Mouse (Mus musculus) adrenal gland, postnatal 25 days (tissue): ENCODE results near the gene Vtcn1. TPM values are rescaled to one million over a fixed set of nuclear protein-coding genes. Genes with fewer than 3 reads are reported as not detected.
"Not testable (repeated sequence)": the region's sequence is repeated elsewhere in the genome, so short reads cannot be mapped to it uniquely, and the experiment has no call there.

Experiments used
- DNase-seq: peaks from one replicate; pipeline ENCODE4 v3.0.0; 2021; ENCODE audit warnings: mixed read lengths
- long read RNA-seq: library from polyadenylated mRNA; stranded (forward); transcript quantifications from one replicate; pipeline ENCODE4 v2.0.0, GENCODE M21; 2021
- total RNA-seq: library from RNA; stranded (reverse); gene quantifications from 2 replicates; pipeline ENCODE4 v1.2.3, GENCODE M21; 2021

Gene Vtcn1
- total RNA-seq: 0.71 TPM in 1 of 2 replicates, not detected in the other
- long read RNA-seq: 0 reads

DNA sequence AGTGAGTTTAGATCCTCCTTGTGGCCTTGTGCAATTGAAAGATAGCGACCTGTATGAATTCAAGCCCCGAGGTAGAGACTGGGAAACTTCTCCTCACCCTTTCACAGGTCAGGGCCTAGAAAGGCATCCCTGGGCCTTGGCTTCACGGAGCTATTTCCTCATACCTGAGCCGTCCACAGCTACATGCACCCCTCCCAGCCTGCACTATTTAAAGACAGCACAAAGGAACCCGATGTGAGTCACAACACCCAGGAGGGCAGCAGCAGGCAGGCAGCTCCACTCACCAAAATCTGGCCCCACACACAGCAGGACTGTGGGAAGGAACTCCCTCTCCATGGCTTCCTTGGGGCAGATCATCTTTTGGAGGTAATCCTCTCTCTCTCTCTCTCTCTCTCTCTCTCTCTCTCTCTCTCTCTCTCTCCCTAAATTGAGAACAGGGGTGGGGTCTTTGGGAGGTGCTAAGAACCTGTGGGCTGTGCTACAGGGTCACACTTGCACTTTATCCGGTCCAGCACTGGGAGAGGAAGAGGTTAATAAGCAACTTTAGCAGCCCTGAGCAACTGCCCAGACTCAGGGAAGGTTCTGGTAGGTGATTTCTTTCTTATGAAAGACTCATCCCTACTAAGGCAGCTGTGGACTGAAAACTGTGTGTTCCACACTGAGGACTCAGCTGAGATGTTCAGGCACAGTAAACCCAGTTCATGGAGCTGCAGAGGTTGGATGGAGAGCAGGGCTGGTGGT is at the start of gene Vtcn1:
TSS of gene Vtcn1 (plus strand) at position 235 of the 741 bp plus-strand sequence.
- no peak for DNase-seq

DNA sequence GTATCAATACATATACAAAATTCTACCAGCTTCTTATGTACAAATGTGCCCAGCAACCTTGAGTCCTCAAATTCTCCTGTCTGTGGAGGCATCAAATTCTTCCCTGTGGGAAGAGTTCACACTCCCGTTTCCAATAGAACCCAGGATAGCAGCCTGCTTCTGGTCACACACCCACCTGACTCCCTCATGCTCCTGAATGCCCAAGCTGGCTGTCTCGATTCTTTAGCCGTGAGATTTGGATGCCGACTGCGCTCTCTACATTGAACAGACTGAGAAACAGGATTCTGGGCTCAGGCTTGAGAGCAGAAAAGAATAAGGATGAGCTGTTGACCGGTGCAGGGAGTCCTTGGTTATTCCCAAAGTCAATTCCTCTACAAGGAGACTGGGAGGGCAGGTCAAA is 48.3 kb upstream of the Vtcn1 start:
- no peak for DNase-seq

DNA sequence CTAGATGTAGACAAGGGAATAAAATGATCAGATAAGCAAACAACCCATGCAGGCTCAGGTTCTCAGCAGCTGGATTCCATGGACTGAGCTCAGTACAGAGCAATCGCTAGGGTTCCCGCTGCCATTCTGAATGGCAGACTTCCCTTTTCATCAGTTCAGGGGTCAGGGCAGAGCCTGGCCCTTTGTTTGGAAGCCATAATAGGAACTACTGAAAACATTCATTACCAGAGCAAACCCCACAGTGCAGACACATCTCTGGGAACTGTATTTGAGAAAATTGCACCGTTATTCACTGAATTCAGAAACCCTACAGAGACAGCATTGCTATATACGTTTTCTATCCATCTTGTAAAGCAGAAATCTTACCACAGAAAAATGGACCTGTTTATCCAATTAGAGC is 47.7 kb upstream of the Vtcn1 start:
- no peak for DNase-seq

DNA sequence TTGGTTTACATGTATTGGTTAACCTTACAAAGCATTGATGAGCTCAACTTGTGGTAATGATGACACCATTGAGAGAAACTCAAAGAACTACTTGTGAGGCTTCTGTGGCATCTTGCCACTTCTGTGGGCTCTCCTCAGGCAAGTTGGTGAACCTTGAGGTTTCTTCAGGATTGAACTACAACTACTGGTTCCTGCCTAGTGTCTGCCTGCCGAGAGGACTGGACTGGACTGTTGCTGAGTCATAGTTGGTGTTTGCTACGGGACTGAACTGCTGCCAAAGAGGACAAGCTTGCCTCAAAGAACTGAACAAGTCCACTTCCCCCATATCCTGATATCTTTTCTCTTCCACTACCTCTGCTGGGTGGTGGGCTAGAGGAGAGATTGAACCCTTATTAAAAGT is 39.2 kb upstream of the Vtcn1 start:
- no peak for DNase-seq

DNA sequence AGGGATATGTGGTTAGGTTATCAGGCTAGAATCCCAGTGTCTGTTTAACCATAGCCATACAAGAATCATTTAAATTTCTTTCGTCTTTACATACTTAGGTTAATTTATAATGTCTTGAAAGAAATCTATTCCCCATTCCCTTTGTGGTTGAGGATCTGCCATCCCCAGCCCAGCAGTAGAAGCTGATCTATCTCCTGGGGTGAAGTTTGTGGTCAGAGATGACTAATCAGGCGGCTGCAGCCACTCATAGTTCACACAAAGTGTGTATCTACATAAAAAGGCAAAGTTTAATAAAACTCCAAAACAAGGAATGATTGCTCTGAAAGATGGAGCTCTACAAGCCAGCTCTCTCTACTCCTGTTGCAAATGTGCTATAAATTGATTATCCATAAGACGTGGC is 33.6 kb upstream of the Vtcn1 start:
- no peak for DNase-seq

DNA sequence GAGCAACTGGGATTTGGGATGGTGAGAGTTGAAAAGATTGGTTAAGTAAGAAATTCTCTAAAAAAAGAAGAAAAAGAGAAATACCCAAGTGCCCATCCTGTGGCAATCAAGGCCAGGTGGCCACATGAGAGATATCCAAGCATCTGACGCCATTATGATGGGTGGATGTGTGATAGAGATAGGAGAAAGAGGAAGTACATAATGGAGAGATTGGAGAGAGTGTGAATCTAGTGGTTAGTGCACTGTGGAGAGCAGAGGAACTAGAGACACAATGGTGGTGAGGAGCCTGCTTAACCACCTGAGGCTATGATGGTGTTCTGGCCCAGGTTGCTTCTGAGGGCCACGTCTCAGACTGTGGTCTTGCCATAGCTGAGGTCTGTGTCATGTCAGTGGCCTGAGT is 31.9 kb upstream of the Vtcn1 start:
- no peak for DNase-seq

DNA sequence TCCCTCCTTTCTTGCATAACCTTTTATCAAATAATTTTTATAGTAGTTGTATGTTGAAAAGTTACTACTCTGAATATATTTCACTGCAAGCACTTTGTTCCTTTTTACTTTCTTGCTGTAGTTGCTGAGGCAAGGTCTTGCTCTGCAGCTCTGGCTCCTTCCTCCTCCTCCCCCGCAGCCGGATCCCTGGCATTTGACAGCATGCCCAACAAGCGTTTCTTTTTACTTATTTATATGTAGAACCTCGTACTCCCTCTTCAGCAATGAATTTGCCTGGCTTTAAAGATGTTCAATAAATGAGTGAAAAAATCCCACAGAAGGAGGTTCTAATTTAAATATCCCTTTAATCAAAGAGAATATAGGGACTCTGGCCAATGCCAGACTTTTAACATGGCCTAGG is 28.7 kb upstream of the Vtcn1 start:
- DNase-seq: no peak

DNA sequence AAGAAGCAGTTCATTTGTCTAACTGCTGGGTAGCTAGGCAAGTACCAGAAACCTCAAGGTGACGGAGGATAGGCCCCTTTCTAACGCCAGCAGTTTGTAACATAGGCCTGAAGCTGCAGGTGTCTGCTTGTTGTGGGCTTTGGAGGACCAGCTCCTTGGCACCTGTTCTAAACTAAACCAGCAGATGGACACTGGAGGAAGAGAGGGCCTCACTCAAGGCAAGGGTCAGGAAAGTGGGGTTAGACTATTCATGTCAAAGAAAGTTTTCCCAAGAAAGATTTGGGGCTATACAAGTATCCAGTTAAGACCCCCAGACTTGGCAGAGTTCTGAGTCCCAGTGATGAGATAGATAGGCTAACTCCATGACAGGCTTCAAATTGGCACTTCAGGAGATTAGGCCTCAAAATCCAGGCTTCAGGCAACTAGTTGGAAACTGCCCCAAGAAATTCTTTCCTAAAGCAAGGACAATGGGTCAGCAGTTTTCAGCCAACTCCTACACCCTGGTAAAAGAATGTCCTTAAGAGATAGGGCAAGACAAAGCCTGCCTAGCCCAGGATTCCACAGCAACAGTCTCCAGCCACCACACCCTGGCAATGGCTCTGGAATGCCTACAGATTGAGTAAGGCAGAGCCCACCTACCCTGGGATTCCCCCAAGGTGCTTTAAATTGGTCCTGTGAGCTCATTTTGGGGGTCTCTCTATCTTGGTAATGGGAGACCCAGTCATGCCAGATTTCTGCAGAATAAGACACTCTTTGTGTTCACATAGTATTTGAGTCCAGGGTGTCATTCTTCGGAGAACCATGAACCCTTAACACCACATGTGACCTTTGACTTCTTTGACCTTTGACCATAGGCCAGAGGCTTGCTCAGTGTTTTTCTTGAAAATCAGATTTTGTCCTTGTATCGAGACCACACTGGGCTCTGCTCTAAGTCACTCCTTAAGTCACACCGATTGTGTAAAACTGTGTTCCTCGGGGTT is 27.8 kb upstream of the Vtcn1 start:
- DNase-seq: no peak

DNA sequence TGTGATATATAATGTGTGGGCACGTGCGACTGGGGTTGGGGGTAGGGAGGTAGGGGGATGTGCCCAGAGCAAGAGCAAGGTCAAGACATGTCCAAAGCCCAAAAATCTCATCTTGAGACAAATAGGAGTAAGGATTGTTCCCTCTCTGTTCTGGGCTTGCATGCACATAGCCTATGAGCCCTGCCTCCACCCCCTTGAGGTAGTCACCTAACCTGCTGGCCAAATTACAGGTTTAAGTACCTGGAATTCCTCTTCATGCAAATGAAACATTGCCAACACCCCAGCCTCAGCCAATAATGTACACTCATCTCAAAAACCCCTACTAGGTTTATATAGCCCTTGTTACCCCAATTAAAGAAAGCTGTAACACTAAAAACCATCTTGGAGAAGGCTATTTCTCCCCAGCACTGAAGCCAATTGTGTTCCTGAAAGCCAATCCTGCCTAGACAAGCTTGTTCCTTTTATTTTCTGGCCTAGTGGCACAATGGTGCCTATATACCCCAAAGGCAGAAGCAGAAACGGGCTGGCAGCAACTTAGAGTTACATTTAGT is 26.3 kb upstream of the Vtcn1 start:
- DNase-seq: no peak

DNA sequence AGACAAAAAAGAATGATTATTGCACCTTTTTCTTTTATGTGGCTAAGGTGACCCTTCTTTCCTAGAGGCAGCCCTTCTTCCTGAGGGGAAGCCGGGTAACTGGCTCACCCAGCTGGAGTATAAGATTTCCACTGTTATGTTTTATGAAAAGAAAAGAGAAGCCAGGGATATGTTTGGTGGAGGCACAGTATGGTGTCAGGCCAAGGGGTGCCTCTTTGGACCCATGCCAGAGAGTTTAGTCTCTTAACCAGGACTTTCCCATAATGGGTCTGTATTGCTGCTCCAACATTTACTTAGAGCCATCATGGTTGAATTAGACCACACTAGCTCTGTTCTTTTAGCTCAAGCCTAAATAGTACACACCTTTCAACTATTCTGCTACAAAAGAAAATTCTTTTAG is 20.3 kb upstream of the Vtcn1 start:
- DNase-seq: no peak

DNA sequence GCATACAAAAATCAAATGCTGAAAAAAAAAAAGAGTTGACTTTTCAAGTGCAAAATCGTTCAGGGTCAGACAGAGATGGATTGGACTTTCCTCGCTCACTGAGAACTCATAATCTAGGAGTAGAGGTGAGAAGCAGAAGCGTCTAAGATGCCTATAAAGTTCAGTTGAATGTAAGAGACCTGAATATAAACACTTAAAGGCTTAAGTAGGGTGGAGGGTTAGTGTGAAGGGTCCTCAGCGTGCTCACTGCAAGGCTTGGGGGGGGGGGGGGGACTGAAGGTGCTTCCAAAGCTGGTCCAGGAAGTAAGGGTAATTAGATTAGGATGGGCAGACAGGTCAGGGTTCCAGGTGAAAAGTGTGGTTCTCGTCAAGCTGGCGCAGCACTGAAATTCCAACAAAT is 19.3 kb upstream of the Vtcn1 start:
- DNase-seq: no peak

DNA sequence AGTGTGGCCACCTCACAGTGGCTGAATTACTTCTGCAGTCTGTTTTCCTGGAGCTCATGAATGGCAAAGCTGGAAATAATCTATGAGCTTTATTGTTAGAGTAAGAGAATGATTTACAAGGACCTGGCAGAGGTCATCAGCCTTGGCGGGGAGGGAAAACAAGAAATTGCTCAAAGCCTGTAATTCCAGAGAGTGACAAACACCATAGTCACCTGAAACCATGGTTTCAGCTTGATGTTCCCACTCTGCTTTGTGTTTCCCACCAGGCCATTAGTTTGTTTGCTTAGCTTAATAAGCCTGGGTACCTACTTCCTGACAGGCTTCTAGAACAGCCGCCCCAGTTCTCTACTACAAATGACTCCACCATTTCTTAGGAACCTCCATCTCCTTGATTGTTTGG is 14.8 kb upstream of the Vtcn1 start:
- DNase-seq: no peak

DNA sequence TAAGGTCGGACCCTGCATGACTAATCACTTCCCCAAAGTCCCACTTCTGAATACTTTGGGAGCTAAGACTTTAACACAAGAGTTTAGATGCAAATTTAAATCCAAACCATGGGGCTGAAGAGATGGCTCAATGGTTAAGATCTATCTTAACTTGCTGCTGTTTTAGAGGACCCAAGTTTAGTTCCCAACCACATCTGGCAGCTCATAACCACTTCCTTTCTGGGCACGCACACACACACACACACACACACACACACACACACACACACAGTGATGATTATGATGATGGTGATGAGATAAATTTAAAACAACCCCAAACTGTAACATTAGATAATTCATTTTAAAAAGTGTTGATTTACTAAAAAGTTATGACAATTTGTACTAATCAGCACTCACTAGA is 13.4 kb upstream of the Vtcn1 start:
- no peak for DNase-seq

DNA sequence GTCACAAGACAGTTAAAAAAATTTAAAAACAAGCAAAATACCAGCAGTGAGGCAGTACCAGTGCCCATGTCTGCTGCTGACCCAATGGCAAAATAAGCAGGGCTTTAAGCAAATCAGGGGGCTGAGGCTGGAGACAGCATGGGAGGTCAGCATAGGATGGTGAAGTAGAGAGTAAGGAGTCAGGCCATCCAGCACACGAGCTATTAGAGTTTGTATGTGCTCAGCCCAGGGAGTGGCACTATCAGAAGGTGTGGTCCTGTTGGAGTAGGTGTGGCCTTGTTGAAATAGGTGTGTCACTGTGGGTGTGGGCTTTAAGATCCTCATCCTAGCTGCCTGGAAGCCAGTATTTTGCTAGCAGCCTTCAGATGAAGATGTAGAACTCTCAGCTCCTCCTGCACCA is 9.8 kb upstream of the Vtcn1 start:
- DNase-seq: not testable (repeated sequence)

DNA sequence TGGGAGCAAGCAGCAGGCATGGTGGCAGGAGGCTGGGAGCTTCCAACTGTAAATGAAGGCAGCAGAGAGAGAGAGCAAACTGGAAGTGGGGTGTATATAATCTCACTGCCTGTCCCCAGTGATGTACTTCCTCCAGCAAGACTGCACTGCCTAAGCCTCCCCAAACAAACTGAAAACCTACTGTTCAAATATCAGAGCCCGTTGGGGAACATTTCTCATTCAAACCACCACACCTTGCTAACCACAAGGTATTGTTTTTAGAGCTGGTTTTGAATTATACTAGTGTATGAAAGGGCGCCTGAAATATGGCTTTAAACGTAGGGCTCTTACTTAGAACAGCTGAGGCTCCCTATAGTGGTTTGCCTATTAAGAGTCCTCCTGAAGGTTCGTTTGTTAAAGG is 6.5 kb upstream of the Vtcn1 start:
- DNase-seq: no peak

DNA sequence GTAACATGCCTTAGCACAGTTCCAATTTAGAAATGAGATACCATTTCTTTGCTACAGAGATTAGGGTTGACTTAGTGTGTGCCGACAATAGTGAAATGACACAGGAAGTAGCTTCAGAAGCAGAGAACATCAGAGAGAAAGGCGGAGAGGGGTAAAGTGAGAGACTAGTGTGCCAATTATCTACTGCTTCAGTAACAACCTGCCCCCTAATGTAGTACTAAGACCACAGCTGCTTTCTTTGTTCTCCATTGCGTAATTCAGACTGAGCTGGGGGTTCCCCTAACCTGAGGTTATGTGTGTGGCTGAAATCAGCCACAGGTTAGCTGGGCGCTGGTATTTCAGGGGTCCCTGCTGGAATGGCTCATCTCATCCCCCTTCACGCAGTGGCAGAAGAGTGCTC is 5.7 kb upstream of the Vtcn1 start:
- DNase-seq: no peak

DNA sequence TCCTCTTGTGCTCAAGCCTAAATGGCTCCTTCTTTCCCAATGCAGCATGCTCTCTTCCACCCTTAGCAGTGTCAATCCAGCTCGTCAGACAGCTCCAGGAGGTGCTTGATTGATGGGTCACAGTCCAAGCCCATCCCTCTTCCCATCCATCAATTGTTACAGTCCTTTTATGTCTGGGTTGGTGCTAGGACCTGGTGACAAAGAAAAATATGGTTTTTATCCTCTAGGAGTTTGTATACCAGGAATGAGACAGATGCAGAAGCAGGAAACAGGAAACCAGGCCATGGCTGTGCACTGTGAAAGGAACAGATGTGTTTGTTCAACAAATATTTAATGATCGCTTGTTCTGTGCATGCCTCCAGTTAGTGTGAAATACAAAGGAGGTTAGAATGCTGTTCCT is 4.4 kb upstream of the Vtcn1 start:
- no peak for DNase-seq

DNA sequence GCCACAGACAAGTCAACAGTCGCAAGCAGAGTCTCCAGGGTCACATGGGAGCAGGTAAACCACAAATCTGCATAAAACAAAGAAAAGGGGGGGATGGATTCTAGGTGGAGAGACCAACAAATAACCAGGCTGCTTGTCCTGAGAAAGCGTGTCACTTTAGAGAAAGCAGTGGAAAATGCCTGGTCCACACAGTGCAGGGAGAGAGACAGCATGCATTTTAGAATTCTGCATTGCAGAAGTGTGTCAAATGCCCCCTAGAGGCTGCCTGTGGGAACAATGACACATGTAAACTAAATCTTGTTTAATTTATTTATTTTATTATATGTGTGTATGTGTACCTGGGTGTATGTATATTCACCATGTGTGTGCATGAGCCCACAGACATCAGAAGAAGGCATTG is 4.0 kb upstream of the Vtcn1 start:
- no peak for DNase-seq

DNA sequence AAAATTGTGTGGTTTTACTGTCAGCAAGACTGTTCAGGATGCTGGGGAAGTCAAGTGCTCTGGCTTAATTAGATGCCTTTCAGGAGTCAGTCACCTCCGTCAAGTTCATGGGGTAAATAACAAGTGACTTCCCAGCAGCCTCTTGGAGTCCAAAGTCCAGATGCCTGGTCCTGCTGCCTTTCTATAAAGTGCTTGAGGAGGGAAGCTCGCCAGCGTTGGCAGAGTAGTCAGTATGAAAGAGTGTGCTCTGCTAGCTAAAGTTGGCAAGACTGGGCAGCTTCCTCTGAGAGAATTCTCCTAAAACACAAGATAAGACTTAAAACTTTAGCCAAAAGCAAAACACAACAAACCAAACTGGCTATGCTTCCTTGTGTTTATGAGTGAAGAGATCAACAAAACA is 18.5 kb downstream of the Vtcn1 start:
- DNase-seq: no peak

DNA sequence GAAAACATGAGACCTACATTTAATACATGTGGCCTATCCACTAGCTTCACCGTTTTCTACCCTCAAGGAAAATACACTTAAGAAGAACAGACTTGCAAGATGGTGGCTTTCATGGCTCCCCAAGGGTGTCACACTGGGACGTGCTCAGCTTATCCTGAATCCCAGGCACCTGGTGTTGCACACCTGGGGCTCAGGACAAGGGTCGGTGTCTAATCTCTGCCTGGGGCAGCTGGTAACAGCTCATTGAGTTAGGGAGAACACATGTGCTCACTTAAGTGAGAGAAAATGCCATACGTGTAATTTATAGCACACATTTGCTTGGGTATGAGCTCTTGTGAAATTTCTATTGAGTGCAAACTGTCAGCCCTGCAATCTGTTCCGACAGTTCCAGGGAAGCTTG is 19.1 kb downstream of the Vtcn1 start:
- DNase-seq: no peak

DNA sequence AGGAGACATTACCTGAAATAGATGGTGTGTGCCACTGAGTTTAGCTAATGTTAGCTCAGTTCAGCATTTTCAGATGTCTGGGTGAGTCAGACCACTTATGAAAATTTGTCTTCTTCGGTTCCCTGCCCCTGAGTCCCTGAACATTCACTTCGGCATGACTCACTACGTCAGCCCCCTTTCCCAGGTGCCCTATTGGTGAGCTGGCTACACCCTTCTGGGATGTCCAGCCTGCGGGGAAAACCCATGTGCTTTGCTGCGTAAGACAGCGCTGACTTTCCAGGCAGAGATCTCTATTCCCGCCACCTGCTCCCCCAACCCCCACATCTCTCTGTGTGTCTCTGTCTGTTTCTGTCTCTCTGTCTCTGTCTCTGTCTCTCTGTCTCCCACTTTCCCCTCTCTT is 23.1 kb downstream of the Vtcn1 start:
- DNase-seq: no peak

DNA sequence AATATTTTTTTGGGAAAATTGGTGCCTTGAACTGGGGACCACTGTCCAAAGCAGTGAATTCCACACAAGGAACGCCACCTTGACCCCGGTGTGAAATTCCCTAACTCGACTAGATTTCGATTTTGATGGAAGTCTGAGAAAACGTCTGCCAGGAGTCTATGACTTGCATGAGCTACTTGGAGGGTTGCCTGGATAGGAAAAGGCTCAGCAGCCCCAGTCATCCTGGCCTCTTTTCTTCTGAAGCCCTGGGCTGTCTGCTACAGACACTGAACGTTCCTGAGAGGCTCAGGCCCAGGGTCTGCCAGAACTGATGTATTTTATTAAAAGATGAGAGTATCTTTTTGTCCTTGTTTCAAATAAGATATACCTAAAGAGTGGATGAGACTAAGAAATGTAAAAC is 25.2 kb downstream of the Vtcn1 start:
- DNase-seq: no peak

DNA sequence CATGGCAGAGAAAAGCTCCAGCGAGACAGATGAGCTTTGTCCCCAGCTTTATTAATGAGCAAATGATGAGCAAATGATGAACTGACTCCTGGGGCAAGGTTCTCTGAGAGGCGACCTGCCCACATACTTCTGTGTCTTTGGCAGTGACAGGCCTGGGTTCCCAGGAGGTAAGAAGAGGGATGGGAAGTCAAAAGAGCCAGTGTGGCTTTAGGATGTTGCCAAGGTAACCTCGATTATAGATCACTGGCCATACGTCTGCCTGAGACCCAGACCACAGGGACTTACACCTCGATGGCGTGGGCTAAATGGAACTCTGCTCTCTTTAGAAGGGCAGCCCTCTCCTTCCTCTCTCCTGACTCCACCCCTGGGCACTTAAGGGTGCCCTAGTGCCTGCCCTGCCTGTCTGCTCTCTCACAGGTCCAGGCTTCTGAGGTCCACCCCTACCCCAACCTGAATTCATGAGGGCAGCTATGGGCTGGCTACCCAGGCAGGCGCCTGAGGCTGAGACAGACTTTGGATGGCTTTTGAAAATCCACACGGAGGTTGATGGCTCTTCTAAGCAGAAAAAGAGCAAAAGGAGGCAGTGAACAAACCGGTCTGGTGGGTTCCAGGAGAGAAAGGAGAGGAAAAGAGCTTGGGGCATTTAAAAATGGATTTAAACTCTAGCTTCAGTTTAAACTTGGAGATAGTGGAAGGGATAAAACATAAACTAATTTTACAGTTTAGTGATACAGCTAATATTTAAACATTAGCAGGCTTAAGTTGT is 31.0 kb downstream of the Vtcn1 start:
- DNase-seq: no peak
